Mouse (Mus musculus) G1E (cell line): ENCODE measurements around the gene Il1rl2. TPM values are rescaled to one million over a fixed set of nuclear protein-coding genes. Genes with fewer than 3 reads are reported as not detected.

Experiments used
- ATAC-seq: 2 replicates; pipeline ENCODE4 v1.8.0; 2016; ENCODE audit warnings: mild to moderate bottlenecking; ENCODE audit not compliant: insufficient number of reproducible peaks, poor library complexity, low FRiP score, severe bottlenecking; ENCODE audit errors: extremely low read depth
- DNase-seq: peaks from one replicate; pipeline ENCODE4 v3.0.0; 2012; ENCODE audit warnings: low spot score
- H3K27me3 ChIP-seq: 2 replicates; pipeline ENCODE4 v1.6.1; 2012; ENCODE audit warnings: mild to moderate bottlenecking, low read length, inconsistent platforms; ENCODE audit not compliant: insufficient read depth
- H3K36me3 ChIP-seq: replicated peaks from 2 replicates; pipeline ENCODE3; 2012; ENCODE audit warnings: mild to moderate bottlenecking, inconsistent platforms
- H3K4me1 ChIP-seq: 2 replicates; pipeline ENCODE4 v1.6.1; 2012; ENCODE audit warnings: low read depth, low read length, inconsistent platforms, mixed read lengths; ENCODE audit not compliant: insufficient read depth
- H3K4me3 ChIP-seq: 2 replicates; pipeline ENCODE4 v1.5.1; 2012; ENCODE audit warnings: low read depth, mild to moderate bottlenecking, inconsistent platforms, low read length, moderate library complexity, mixed read lengths
- H3K9me3 ChIP-seq: replicated peaks from 2 replicates; pipeline ENCODE4 v1.6.1; 2012; ENCODE audit warnings: inconsistent platforms
- CTCF ChIP-seq: IDR thresholded peaks from 2 replicates; pipeline ENCODE4 v1.5.1; 2012; ENCODE audit warnings: low read depth, low read length, inconsistent platforms, mixed read lengths
- GATA1 ChIP-seq: IDR thresholded peaks from 2 replicates; pipeline ENCODE4 v1.6.1; 2012; ENCODE audit warnings: borderline replicate concordance, low read length, inconsistent platforms, mixed read lengths
- GATA2 ChIP-seq: IDR thresholded peaks from 2 replicates; pipeline ENCODE4 v1.6.1; 2012; ENCODE audit warnings: low read depth, low read length, inconsistent platforms, borderline replicate concordance
- POLR2AphosphoS5 ChIP-seq: IDR thresholded peaks from 2 replicates; pipeline ENCODE4 v1.6.1; 2012; ENCODE audit warnings: low read depth, low read length, inconsistent platforms; ENCODE audit not compliant: insufficient replicate concordance
- TAL1 ChIP-seq: conservative IDR thresholded peaks from 2 replicates; pipeline ENCODE4 v1.6.1; 2012; ENCODE audit warnings: low read depth, low read length, inconsistent platforms, mixed read lengths
- polyA plus RNA-seq: library from polyadenylated mRNA; stranded (reverse); fragments of >175 nt; gene quantifications from 2 replicates; pipeline ENCODE4 v1.2.3, GENCODE M21; 2012
- total RNA-seq, 2 experiments: library from RNA; stranded (forward) in 1 of 2; stranded (reverse) in 1 of 2; fragments of 200-1000 nt in 1 of 2; fragments of >200 nt in 1 of 2; fragmentation: Nextera tagmentation in 1 of 2; gene quantifications; 2 replicates each; pipeline ENCODE4 v1.2.3; 2014 to 2017

The Il1rl2 gene
- total and polyA plus RNA-seq, 3 experiments, result 0.02 to 0.83 (median 0.33) TPM

DNA sequence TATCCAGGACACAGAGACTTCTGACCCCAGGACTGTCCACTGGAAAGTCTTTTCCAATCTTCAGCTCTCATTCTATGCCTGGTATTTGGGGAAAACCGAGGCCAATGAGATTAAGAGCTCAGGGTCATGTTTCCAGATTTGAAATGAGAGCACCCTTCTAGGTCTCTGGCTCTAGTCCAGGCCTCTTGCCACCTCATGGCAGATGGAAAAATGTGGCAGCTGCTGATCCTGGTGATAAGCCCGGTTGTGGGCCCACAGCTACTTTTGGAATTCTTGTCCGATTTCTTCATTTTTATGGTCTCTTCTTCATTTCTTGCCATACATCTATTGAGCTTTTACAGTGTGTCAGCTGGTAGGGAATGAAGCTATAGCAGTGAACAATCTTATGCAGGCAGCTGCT is 42.0 kb upstream of the Il1rl2 start:
- no peak for DNase-seq
- H3K27me3 ChIP-seq, result peaks cover 27% of the 10 kb centered on the region
- H3K4me1 ChIP-seq, result peaks cover 6% of the 10 kb centered on the region
- no peaks in the 10 kb centered on the region for H3K9me3 ChIP-seq
- no peak overlapping the region for H3K4me3 ChIP-seq
- no peaks in the 10 kb centered on the region for H3K36me3 ChIP-seq
- no peak for ATAC-seq
- TF ChIP-seq POLR2AphosphoS5, result no peak
- TF ChIP-seq TAL1, result no peak
- no peak for TF ChIP-seq CTCF
- TF ChIP-seq GATA1, result no peak
- TF ChIP-seq GATA2, result no peak

GRCm38 (mm10) chr1:40283995-40284394 is 40.4 kb upstream of the Il1rl2 start:
- no peak for ATAC-seq
- peaks cover 28% of the 10 kb centered on the region for H3K27me3 ChIP-seq
- TF ChIP-seq POLR2AphosphoS5 (no peak), TAL1 (no peak), CTCF (no peak), GATA2 (no peak), GATA1 (no peak)

DNA sequence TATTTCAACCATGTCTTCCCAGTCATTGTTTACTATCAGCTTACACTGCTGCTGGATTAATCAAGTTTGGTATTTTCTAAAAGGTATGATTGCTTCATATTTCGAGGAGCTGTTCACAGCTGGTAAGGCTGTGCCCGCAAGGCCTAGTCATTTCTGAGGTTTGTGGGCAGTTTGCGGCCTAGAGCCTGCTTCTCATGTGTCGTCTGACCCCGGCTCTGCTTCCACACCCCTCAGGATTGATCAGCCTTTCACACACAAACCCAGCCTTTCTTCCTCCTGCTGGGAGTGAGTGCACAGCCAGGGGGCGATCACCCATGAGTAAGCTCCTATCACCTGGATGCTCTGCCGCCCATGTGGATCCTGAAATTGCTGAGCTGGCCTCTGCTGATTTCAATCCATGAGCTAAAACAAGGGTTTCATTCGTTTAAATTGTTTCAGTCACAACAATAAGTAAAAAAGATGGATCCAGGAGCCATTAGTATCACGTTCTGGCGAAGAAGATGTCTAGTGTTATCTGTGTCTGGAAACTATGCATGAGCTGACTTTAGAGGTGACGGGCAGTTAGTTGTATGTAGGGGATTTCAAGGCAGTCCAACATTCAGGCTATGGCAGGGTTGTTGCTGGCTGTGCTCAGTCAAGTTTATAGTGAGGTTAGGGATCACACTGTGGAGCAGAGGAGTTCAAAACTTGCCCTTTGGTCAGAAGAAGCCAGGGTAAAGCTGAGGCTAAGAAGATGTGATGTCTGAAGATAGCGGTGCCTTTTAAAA is 33.7 kb upstream of the Il1rl2 start:
- Histone ChIP-seq H3K36me3 (no peaks in the 10 kb centered on the region), H3K4me3 (no peak overlapping the region), H3K4me1 (peaks cover 2% of the 10 kb centered on the region; the same call in 1 of the 2 replicates), H3K27me3 (peaks cover 7% of the 10 kb centered on the region; the same call in 1 of the 2 replicates), H3K9me3 (no peaks in the 10 kb centered on the region)
- ATAC-seq, result no peak
- no peak for TF ChIP-seq TAL1
- no peak for TF ChIP-seq GATA2
- no peak for TF ChIP-seq POLR2AphosphoS5
- TF ChIP-seq CTCF, result no peak
- no peak for TF ChIP-seq GATA1
- DNase-seq, result no peak

More at GRCm38 (mm10) chr1:40283995-40284394, 40.4 kb upstream of the Il1rl2 start:
- no peaks in the 10 kb centered on the region for H3K9me3 ChIP-seq
- H3K36me3 ChIP-seq, result no peaks in the 10 kb centered on the region
- no peak for DNase-seq
- H3K4me3 ChIP-seq, result no peak overlapping the region
- peaks cover 1% of the 10 kb centered on the region; the same call in 1 of the 2 replicates for H3K4me1 ChIP-seq

- no peak for TF ChIP-seq GATA2
- no peak for TF ChIP-seq CTCF
- no peak for TF ChIP-seq GATA1
- TF ChIP-seq TAL1, result no peak
- no peak for TF ChIP-seq POLR2AphosphoS5
- Histone ChIP-seq H3K4me3 (no peak overlapping the region), H3K4me1 (peaks cover 2% of the 10 kb centered on the region; the same call in 1 of the 2 replicates), H3K9me3 (no peaks in the 10 kb centered on the region), H3K36me3 (no peaks in the 10 kb centered on the region), H3K27me3 (peaks cover 7% of the 10 kb centered on the region; the same call in 1 of the 2 replicates)
- ATAC-seq (no peak), DNase-seq (no peak)
Observed at GRCm38 (mm10) chr1:40292231-40292630, 32.2 kb upstream of the Il1rl2 start.

DNA sequence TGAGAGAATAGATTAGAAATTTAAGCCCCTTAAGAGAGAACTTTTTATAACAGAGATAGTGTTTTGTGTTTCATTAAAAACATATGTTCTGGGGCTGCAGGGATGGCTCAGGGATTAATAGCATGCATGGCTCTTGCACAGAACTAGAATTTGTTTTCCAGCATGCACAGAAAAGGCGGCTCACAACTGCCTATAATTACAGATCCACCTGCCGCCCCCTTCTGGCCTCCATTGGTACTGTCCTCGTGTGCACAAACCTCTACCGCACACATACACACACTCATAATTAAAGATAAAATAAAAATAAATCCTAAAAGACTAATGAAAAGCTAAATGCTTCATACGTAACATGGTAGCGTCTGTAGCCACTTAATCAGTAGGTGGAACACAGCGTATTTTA is 30.5 kb upstream of the Il1rl2 start:
- no peak for DNase-seq
- no peaks in the 10 kb centered on the region for H3K27me3 ChIP-seq
- H3K9me3 ChIP-seq, result no peaks in the 10 kb centered on the region
- H3K36me3 ChIP-seq, result no peaks in the 10 kb centered on the region
- no peak for TF ChIP-seq GATA1
- TF ChIP-seq CTCF, result no peak
- TF ChIP-seq POLR2AphosphoS5, result no peak
- TF ChIP-seq GATA2, result no peak
- no peak for TF ChIP-seq TAL1
- peaks cover 11% of the 10 kb centered on the region; the same call in 1 of the 2 replicates for H3K4me1 ChIP-seq
- no peak overlapping the region for H3K4me3 ChIP-seq
- no peak for ATAC-seq

- no peaks in the 10 kb centered on the region for H3K9me3 ChIP-seq
- peaks cover 14% of the 10 kb centered on the region; the same call in 1 of the 2 replicates for H3K4me1 ChIP-seq
- ATAC-seq, result no peak
- DNase-seq, result no peak
- TF ChIP-seq CTCF, result no peak
- no peak overlapping the region for H3K4me3 ChIP-seq
- H3K27me3 ChIP-seq, result no peaks in the 10 kb centered on the region
- H3K36me3 ChIP-seq, result no peaks in the 10 kb centered on the region
Observed at GRCm38 (mm10) chr1:40294824-40295223, 29.6 kb upstream of the Il1rl2 start.
